Mouse (Mus musculus): ENCODE data around the gene Uhrf1.

The Uhrf1 gene

DNA sequence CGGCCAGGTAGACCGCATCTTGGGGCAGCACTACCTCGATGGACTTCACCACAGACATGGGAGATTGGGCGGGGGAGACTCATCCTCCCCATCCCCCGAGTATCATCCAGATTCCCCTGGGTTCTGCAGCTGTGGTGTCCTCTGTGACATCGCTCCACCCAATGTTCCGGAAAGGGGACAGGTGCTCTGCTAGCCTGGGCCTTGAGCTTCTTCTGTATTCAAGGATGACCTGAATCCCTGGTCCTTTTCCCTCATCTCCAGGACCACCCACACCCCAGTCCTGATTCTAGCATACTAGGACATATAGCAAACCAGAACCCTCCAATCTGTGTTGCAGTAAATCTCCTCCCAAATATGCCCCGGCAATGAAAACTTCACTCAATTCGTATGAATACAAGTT, 2.9 kb upstream of the Uhrf1 start, which contains the start of gene Arrdc5:
Arrdc5 (minus strand) TSS at position 101 of the 400 bp plus-strand sequence.
- DNase-seq (ENCODE audit: low spot score), result no peak

DNA sequence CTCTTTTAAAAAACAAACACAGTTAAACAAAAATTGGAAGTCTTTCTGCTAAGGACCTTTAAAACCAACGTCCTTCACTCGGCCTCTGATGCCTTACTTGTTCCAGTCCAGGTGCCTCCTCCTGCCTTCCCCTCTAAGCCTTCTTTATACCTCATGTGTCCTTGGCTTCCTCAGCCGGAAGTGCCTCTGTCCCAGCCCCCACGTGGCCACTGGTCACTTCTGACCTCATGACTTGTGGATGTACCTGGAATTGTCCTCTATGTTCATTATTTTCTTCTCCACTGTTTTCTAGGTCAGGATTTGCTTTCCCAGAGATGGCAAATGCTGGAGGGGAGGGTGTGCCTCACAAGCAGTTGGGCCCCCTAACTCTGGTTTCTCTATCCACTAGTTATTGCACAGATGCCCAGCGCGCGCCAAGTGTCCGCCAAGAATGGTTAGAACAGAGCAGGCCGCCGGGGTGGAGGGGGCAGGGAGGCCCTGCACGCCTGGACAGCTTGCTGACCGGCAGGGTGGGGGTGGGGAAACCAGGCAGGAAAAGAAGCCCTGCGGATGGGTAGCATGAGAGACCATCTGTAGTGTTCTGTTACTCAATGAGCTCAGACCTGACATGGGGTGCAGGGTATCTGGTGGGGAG, 641 bp upstream of the Uhrf1 start:
- no peak for DNase-seq (ENCODE audit: low spot score)

DNA sequence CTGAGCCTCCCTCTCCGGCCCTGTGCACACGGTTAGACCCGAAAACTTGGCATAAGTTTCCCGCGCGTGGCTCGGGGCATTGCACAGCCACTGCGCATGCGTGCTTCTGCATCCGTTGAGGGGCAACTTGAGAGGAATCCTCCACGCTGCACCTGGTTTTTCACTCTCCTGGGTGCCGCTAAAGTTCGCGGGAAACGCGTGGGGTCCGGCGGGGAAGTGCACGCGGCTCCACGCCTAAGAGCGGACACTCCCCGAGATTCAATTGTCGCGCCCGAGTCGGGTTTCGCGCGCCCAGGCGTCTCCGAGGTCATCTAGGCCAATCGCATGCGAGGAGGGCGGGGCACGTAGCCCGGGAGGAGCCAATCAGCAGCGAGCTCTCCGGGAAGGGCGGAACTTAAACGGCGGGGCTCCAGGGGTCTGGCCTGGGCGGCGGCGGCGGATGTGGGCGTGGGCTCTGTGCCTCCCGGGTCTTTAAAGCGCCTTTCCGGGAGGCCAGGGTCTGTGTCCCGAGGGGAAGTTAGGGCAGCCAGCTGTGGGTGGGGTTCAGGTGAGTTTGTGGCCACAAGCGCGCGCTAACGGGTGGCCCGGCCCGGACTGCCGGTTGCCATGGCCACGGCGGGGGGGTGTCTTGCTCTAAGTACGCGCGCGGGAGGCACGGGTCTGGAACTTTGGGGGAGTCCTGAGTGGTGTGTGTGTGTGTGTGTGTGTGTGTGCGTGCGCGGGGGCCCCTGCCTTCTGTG, 896 bp downstream of the Uhrf1 start:
- peak; percentile 96 for DNase-seq (ENCODE audit: low spot score)

DNA sequence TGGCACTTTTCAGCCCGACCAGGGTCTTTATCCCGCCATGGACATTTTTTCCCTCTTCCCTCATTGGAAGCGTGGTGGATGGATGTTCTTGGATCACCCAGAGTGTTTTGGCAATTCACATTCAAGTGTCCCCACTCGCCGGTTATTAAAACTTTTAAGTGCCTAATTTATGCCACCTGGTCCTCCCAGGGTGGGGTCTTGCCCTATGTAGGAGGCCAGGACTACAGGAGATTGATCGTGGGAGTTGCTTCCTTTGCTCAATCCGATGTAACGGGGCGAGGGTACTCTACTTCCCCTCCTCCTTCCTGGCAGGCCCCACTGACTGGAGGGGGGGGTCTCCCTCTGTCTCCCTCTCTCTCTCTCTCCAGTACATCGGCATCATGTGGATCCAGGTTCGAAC, 1.6 kb downstream of the Uhrf1 start:
- no peak for DNase-seq (ENCODE audit: low spot score)

DNA sequence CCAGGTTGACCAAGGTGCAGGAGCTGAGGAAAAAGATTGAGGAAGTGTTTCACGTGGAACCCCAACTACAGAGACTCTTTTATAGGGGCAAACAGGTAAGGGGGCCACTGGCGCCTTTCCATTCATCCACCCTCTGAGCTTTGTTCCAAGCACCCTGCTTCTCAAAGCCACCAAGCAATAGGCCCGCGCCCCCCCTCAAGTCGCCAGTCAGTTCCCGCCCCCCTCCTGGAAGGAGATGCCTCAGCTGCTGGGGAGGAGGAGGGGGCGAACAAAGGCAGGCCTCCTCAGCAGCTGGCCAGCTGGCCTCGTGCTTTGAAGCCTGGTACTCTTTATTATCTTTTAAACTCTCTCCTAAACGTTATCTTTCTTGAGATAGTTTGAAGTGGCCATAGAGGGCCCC, 2.0 kb downstream of the Uhrf1 start:
- DNase-seq (ENCODE audit: low spot score), result no peak

DNA sequence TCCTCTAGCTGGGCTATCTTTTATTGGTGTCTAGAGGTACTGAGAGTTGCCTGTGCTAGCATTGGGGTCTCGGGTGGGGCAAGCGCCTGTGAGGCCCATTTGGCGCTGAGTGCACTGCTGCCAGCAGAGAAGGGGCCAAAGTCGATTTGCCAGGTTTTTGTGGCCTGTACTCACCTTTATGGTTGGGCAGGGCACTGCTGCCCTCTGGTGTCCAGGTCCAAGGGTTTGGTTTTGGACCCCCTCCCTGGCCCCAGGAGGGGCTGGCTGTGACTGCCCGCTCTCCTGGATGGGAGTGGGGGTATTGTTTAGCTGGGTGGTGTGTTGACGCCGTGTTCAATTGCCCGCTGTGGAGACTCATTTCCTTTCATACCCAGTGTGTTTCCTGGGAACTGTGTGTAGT, 2.7 kb downstream of the Uhrf1 start:
- DNase-seq (ENCODE audit: low spot score), result no peak

DNA sequence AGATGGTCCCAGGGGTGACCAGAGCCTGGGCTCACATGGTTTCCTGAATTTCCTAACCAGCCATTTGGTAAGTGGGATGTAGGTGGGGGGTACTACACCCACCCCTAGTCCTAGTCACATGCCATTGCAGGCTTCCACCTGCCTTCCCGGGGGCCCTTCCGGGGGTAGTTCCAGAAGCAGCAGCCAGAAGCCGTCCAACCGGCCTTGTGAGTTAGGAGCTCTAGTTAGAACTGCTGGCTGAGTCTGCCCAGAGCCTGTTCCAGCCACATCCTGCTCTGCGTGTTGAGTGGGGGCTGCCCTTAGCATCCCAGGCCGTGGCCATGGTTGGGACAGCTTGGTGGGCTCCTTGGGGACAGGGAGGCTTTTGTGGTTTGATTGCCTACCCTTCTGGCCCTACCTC, 5.0 kb downstream of the Uhrf1 start:
- no peak for DNase-seq (ENCODE audit: low spot score)

DNA sequence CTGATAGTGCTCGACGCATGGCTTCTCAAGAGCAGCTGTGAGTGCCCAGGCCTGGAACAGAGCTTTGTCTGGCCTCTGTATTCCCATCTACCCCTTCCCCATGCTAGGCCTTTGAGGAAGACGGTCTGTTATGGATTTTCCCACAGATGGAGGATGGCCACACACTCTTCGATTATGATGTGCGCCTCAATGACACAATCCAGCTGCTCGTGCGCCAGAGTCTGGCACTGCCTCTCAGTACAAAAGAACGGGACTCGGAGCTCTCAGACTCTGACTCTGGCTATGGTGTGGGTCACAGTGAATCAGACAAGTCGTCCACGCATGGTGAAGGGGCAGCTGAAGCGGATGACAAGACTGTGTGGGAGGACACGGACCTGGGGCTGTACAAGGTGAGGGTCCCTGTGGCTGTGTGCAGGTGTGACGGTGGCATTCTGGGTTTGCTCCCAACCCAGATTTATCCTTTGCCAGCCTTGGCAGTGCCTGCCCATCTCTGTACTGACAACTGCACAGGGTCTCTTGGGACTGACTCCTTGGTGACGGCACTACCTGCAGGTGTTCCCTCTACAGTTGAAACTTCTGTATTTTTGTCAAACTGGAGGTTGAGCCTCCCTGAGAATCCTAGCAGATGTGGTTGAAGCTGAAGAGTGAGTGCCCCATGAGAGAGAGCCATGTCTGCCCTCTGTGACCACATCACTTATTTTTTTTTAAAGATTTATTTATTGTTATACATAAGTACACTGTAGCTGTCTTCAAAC, 6.2 kb downstream of the Uhrf1 start:
- DNase-seq (ENCODE audit: low spot score), result no peak

DNA sequence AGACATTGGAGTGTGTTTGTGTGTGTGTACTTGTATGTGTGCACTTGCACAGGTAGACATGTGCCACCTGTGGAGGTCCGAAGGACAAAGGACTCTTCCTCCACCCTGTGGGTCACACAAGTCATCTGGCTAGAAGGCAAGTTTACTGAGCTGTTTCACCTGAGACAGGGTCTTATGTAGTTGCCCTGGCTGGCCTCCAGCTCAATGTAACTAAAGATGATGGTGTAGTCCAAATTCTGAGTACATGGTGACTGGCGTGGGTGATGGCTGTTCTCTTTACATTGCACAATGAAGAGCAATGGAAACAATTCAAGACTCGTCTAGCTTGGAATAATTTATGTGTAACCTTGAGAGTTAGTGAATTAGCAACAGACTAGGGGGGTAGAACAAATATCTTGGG, 21.3 kb downstream of the Uhrf1 start:
- no peak for DNase-seq (ENCODE audit: low spot score)

DNA sequence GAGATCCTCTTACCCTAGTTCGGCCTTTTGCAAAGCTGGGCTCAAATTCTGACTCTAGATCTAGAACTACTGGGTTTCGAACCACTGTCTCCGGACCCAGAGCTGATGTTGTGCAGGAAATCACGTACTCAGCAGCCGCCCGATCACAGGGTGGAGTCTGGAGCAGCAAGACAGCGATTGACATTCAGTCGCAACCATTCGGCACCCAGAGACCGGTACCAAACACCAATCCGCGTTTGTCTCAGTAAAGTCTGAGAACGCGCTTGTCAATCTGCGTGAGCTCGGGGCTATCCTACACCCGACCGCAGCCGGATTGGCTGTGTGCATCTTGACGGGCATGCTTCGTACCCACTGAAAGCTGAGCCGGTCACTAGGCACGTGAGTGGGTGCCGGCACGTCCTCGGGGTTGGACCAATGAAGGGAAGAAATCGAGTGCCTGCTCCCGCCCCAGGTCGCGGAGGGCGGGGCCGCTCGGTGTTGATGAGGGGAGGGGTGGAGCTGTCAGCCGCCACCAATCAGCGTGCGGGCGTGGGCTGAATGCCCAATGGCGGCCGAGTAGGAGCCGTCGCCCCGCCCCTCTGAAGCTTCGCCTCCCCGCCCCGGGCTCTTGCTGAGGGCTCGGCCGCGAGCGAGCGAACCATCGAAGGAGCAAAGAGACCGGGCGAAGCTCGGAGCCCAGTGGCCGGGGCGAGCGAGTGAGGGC, 22.5 kb downstream of the Uhrf1 start, which contains the start of gene Kdm4b:
Kdm4b (plus strand) TSS at position 613 of the 703 bp plus-strand sequence.
- peak; percentile 99 for DNase-seq (ENCODE audit: low spot score)

DNA sequence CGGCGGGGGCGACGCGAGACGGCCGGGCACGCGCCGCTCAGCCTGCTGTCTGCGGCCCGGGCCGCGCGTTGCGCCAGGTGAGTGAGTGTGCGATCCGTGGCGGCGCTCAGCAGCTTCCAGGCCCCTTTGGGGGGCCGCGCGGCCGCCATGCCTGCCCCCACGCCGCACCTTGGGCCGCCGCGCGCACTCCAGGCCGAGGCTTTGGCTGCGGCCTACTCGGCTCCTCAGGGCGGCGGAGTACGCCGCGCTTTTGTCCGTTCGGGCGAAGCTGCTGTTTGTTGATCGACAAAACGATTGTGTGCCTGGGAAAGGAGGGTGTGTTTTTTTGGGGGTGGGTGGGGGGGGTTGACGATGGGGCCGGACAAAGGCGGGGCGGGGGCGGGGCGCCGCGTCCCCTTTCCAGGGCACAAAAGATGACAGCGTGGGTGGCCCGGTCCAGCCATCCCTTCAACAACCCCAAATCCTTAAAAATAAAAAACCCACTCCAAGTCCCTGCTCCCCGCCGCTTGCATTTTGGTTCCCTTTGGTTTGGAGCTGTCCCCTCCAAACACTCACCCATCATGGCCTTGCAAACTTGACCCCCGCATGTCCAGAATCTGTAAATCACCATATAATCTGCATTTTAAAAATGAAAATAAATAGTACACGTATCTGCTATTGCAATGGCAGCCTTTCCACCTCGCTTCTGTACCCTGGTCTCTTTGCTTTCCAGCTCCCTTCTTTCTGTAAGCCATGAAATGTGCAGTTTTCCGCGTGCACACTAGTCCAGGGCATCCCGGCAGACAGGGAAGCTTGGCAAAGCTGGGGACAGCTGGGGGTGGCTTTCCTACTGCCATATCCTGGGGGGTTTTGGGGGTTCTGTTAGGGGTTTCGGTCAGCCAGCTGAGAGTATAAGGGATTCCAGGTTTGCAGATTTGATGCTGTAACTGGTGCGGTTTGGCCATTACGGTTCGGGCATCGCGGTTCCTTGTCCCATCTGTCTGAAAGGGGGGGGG, 23.3 kb downstream of the Uhrf1 start:
- DNase-seq (ENCODE audit: low spot score), result no peak

DNA sequence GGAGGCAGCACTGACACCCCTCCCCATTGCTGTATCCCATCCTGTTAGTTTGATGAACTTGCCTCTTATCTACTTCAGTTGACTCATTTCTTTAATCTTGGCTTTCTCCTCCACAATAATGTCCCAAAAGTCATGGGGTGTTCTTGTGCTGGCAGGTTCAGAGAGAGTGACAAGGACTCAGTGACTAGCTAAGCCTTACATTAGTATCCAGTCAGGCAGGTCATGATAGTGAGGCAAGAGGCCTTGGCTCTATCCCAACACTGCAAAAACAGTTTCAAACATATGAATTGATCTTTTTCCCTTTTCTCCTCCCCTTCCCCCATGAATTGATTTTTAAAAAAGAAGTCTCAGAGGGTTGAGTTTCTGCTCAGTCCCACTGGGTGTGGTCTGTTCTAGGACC, 26.1 kb downstream of the Uhrf1 start:
- no peak for DNase-seq (ENCODE audit: low spot score)

DNA sequence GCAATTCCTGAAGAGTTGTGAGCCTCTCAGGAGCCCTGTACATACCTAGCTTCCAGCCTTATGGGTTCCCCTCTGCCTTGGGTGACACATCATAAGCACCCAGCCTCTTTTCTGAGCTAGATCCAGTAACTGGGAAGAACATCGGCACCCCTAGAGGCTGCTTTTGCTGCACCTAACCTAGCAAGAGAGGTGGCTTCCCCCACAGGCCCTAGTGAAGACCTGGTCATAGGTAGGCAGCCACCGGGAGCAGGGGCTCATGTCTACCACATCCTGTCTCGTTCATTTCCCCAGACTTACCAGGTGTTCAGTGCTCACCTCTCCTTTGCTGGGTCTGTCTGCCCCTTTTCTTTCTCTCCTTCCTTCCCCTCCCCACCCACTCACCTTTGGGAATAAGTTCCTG, 27.2 kb downstream of the Uhrf1 start:
- no peak for DNase-seq (ENCODE audit: low spot score)

DNA sequence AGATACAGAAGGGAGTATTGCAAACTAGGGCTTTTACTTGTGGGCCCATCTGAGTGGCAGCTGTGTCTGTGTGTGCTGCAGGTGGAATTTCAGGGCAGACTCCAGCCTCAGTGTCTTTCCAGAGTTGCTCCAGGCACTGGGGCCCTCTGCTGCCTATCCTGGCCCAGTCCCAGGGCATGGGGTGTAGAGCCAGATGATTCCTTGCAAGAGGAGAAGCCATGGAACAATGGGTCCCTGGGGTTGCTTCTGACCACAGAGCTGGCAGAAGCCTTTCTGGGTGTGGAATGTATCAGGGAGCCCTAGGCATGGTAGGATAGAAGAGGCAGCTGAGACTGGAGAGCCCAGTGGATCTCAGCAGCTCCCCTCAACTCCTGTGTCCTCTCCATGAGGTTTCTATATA, 28.1 kb downstream of the Uhrf1 start:
- no peak for DNase-seq (ENCODE audit: low spot score)

DNA sequence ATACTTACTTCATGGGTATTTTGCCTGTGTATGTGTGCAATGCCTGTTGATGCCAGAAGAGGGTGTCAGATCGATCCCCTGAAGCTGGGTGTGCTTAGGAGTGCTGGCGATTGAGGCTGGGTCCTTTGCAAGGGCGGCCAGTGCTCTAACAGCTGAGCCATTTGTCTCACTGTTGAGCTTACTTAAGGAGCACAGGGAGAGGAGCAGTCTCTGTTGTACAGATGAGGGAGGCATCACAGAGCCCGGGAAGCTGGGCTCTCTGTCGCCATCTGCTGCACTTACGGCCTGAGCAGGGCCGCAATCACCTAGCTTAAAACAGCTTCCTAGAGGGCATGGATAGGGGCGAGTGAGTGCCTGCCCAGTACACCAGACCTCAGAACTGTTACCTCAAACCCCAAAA, 29.9 kb downstream of the Uhrf1 start:
- DNase-seq (ENCODE audit: low spot score), result no peak

DNA sequence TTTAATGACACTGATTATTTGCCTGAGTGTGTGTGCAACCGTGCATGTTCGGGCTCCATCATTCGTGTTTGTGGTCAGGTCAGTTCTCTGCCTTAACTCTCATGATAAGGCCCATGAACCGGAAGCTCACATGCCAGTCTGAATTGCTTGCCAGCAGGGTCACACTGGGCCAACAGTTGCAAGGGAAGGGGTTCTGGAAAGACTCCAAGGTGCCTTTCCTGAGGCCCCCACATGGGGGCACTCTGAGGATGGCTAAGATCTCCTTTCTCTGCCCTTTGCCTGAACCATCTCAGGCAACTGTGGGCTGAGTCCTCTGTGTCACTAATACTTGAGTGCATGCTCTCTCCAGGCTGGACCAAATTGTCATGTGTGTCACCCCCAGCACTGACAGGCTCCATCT, 34.1 kb downstream of the Uhrf1 start:
- DNase-seq (ENCODE audit: low spot score), result peak; percentile 61

DNA sequence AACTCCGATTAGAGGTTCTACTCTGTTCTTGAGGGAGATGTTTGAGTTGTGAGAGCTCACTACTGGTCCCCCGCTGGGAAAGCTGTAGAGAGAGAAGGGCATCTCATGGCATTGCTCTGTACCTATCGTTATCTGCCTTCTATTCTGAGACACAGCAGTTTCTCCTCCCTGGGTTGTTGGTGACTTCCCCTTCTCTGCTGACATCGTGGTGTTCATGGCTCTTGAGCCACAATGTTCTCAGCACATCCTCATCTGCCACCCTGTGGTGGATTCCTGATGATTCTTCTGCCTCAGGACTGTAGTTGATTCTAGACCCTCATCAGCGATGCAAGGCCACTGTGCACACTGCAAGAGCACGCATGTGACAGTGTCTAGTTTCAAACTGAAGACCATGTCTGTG, 34.7 kb downstream of the Uhrf1 start:
- no peak for DNase-seq (ENCODE audit: low spot score)

DNA sequence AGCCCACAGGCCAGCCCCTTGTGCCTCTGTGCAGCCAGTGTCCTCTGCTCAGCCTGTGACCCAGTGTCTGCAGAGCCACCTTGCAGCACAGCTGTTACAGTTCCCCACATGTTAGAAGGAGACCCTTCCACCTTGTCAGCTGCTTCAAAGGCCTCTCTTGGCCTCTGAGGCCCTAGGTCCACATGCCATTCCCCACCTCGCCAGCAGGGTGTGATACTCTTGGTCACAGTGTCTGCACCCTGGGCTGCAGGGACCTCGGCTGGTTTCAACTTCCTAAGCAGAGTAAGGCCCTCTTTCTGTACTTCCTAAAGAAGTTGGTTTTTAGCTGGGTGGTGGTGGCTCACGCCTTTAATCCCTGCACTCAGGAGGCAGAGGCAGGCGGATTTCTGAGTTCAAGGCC, 35.8 kb downstream of the Uhrf1 start:
- DNase-seq (ENCODE audit: low spot score), result peak; percentile 43

DNA sequence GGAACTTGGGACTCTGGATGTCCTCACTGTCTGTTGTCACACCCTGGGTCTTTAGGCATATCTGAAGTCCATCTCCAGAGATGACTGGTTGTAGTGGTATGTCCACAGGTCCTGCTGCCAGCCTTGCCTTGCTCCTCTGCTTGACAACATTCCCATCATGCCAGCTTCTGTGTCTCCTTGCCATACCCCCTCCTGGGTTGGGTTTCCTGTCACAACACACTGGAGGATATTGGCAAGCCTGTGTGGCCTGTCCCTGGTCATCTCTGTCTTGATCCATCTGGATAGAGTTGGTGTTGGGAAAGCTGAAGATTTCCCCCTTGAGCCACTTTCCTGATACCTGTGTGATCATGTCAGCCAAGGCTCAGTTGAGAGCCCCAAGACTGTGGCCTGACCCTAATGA, 37.6 kb downstream of the Uhrf1 start:
- DNase-seq (ENCODE audit: low spot score), result no peak

DNA sequence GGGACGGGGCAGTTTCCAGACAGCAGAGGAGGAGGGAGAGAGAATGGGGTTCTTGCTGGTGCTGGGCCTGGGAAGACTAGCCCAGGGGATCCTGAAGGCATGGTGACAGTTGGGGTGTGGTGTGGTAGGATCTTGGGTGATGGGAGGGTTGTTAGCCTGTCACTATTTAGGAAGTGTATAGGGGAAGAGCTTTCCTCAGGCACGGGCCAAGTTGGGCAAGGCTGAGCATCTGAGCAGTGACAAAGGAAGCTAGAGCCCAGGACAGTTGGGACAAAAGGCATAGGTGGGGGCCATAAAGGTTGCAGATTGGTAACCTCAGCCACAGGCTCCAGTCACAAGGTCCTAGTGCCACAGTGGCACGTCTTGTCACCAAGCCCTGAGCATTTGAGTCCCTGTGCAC, 40.3 kb downstream of the Uhrf1 start:
- no peak for DNase-seq (ENCODE audit: low spot score)

DNA sequence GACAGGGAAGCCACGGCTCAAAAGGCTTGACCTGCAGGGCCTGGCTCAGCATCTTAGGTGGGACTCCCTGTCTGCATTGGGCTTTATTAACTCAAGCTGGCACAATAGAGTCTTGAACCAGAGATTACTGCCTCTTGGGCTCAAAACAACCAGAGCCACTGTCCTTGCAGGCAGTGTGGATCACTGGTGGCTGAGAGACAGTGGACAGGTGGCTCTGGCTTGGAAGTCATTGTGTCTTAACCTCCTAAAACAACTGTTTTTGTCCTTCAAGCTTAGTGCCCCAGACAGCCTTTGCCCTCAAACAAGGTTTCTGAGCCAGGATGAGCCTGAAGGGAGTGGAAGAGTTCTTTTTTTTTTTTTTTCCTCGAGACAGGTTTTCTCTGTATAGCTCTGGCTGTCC, 42.2 kb downstream of the Uhrf1 start:
- no peak for DNase-seq (ENCODE audit: low spot score)
